ENCODE assay signal across 8 mouse cellular contexts in the genomic region with DNA sequence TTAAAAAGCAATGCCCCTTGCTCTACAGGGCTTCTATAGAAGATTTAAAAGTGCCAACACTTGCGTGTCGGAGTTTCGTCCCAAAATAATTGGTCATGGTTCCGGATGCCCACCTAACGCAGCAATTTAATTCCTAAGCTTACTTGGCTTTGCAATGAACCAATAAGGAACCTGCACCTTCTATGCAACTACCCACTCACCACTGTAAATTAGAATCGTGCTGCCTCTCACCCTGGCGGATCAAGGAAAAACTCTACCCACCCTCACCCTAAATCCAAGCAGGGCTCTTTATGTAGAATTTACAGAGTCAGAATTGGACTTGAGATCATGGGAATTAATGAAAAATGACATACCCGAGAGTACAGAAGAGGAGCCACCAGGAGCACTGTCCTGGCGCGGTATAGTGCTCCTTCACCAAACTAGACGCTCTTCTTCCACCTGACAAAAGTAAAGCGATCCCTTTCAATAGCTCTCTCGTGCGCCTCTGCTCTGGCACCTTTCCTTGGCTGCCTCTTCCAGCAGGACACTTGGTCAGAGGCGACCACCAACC. TPM values are rescaled to one million over a fixed set of nuclear protein-coding genes. Genes with fewer than 3 reads are reported as not detected.
DNase-seq lines count a peak whose midpoint lies in the region; ATAC-seq and TF ChIP-seq lines count a peak whose summit lies in the region.

No protein-coding gene starts in this region.

- DNase-seq in lung, adult 2 months: no peak
- no peak for DNase-seq in lung, postnatal 36 days
- DNase-seq in hindbrain, postnatal 0 days (ENCODE audit: low spot score): no peak
- DNase-seq in layer of hippocampus, adult 8-10 months (ENCODE audit: low spot score in 2 of 2): no peak
- DNase-seq in cerebellum, adult 9-11 months: no peak
- DNase-seq in layer of hippocampus, postnatal 36 days: no peak

- TF ChIP-seq POLR2A in lung, adult 2 months (IDR thresholded peaks at IDR 0.05; ENCODE audit: borderline replicate concordance, extremely low read depth, low read depth, low read length): no peak

- peak overlapping the region; percentile 97 for H3K9ac ChIP-seq in embryonic facial prominence, embryonic 13.5 days
- H3K9ac ChIP-seq in hindbrain, postnatal 0 days (replicated peaks; ENCODE audit: low read length): peak overlapping the region; percentile 94
- H3K9ac ChIP-seq in midbrain, embryonic 16.5 days (ENCODE audit: low read depth, low read length): peak overlapping the region; percentile 92

- WGBS in lung, adult 2 months: 2% methylated on average over 15 of the region's 15 CpGs
- WGBS in embryonic facial prominence, embryonic 13.5 days: 2% methylated on average over 15 of the region's 15 CpGs
- 4% methylated on average over 15 of the region's 15 CpGs for WGBS in hindbrain, postnatal 0 days
- WGBS in midbrain, embryonic 16.5 days: 3% methylated on average over 15 of the region's 15 CpGs

- no peaks in the 10 kb centered on the region for H3K27me3 ChIP-seq in embryonic facial prominence, embryonic 13.5 days
- H3K27me3 ChIP-seq in hindbrain, postnatal 0 days (ENCODE audit: insufficient read depth, low read length): no peaks in the 10 kb centered on the region
- no peaks in the 10 kb centered on the region for H3K27me3 ChIP-seq in midbrain, embryonic 16.5 days (ENCODE audit: control insufficient read depth, insufficient read depth, low read depth, low read length)

- H3K4me3 ChIP-seq in lung, adult 2 months (replicated peaks; ENCODE audit: extremely low read depth, low read depth, low read length): peak overlapping the region; percentile 86
- H3K4me3 ChIP-seq in embryonic facial prominence, embryonic 13.5 days: peak overlapping the region; percentile 80
- H3K4me3 ChIP-seq in hindbrain, postnatal 0 days (ENCODE audit: low read length): peak overlapping the region; percentile 85
- H3K4me3 ChIP-seq in midbrain, embryonic 16.5 days (ENCODE audit: low read depth, low read length): peak overlapping the region; percentile 90

- H3K4me1 ChIP-seq in lung, adult 2 months (ENCODE audit: control insufficient read depth, insufficient read depth, low read length): peaks cover 3% of the 10 kb centered on the region; the same call in 1 of the 2 replicates
- peaks cover 8% of the 10 kb centered on the region; the same call in 1 of the 2 replicates for H3K4me1 ChIP-seq in embryonic facial prominence, embryonic 13.5 days
- H3K4me1 ChIP-seq in hindbrain, postnatal 0 days (ENCODE audit: insufficient read depth, low read length): peaks cover 11% of the 10 kb centered on the region
- peaks cover 21% of the 10 kb centered on the region for H3K4me1 ChIP-seq in midbrain, embryonic 16.5 days (ENCODE audit: control insufficient read depth, insufficient read depth, low read length)

- ATAC-seq in embryonic facial prominence, embryonic 13.5 days (ENCODE audit: insufficient number of reproducible peaks, insufficient read depth, low FRiP score, low TSS enrichment, low read depth): no peak; the same call in 1 of the 2 replicates
- peak; percentile 74 for ATAC-seq in hindbrain, postnatal 0 days
- peak; percentile 85 for ATAC-seq in midbrain, embryonic 16.5 days

- H3K9me3 ChIP-seq in embryonic facial prominence, embryonic 13.5 days: no peaks in the 10 kb centered on the region
- H3K9me3 ChIP-seq in hindbrain, postnatal 0 days (ENCODE audit: low read length): no peaks in the 10 kb centered on the region
- no peaks in the 10 kb centered on the region for H3K9me3 ChIP-seq in midbrain, embryonic 16.5 days (replicated peaks; ENCODE audit: control insufficient read depth, low read length, poor library complexity, severe bottlenecking)

- peak overlapping the region; percentile 91 for H3K27ac ChIP-seq in embryonic facial prominence, embryonic 13.5 days
- H3K27ac ChIP-seq in hindbrain, postnatal 0 days: peak overlapping the region; percentile 94
- peak overlapping the region; percentile 92 for H3K27ac ChIP-seq in midbrain, embryonic 16.5 days (ENCODE audit: low read length)

- no peak for TF ChIP-seq CTCF in lung, adult 2 months (IDR thresholded peaks at IDR 0.05; ENCODE audit: insufficient read depth, low read length)
- no peak for TF ChIP-seq CTCF in hindbrain, postnatal 0 days (IDR thresholded peaks at IDR 0.05; ENCODE audit: low read depth)

- peak overlapping the region; percentile 70 for H3K4me2 ChIP-seq in embryonic facial prominence, embryonic 13.5 days
- H3K4me2 ChIP-seq in hindbrain, postnatal 0 days (ENCODE audit: low read depth, low read length): peak overlapping the region; percentile 86
- peak overlapping the region; percentile 82 for H3K4me2 ChIP-seq in midbrain, embryonic 16.5 days (ENCODE audit: low read length)

- H3K36me3 ChIP-seq in embryonic facial prominence, embryonic 13.5 days: peaks cover 38% of the 10 kb centered on the region
- H3K36me3 ChIP-seq in hindbrain, postnatal 0 days (ENCODE audit: insufficient read depth, low read length): 0 out of 2 replicates have a peak, but pooled peaks cover 4% of the 10 kb centered on the region
- H3K36me3 ChIP-seq in midbrain, embryonic 16.5 days (ENCODE audit: control insufficient read depth, insufficient read depth, low read length): peaks cover 2% of the 10 kb centered on the region; the same call in 1 of the 2 replicates

RNA-seq across cellular contexts. Expression of gene Ecd, which starts 0.4 kb away (rescaled TPM):
- polyA plus RNA-seq in lung, adult 2 months (2012; rRNA removed): 10.8 and 14.4 TPM in 2 replicates
- polyA plus RNA-seq in embryonic facial prominence, embryonic 13.5 days (2015; fragmentation: Nextera tagmentation; extraction: Ambion mirVana): 56.3 and 57.5 TPM in 2 replicates
- total RNA-seq in hindbrain, postnatal 0 days (2014; rRNA removed): 29.8 and 38.6 TPM in 2 replicates
- polyA plus RNA-seq in hindbrain, postnatal 0 days (2015; fragmentation: Nextera tagmentation; extraction: Ambion mirVana): 37.3 and 38.4 TPM in 2 replicates
- 47.9 and 49.1 TPM in 2 replicates for polyA plus RNA-seq in midbrain, embryonic 16.5 days (2015; fragmentation: Nextera tagmentation; extraction: Ambion mirVana)
- 10 to 100 TPM; 30.2 to 35.7 (median 32.7) TPM for total RNA-seq in layer of hippocampus, adult 8-10 months (2022)
- total RNA-seq in layer of hippocampus, postnatal 36 days (2021): 10 to 100 TPM; 34.9 to 35.5 TPM

RNA-seq across cellular contexts. Expression of gene Fam149b, which starts 0.4 kb away (rescaled TPM):
- polyA plus RNA-seq in lung, adult 2 months (2012; rRNA removed): 21.0 and 24.6 TPM in 2 replicates
- polyA plus RNA-seq in embryonic facial prominence, embryonic 13.5 days (2015; fragmentation: Nextera tagmentation; extraction: Ambion mirVana): 40.8 and 42.0 TPM in 2 replicates
- total RNA-seq in hindbrain, postnatal 0 days (2014; rRNA removed): 42.1 and 44.4 TPM in 2 replicates
- polyA plus RNA-seq in hindbrain, postnatal 0 days (2015; fragmentation: Nextera tagmentation; extraction: Ambion mirVana): 25.9 and 28.8 TPM in 2 replicates
- polyA plus RNA-seq in midbrain, embryonic 16.5 days (2015; fragmentation: Nextera tagmentation; extraction: Ambion mirVana): 40.6 and 45.5 TPM in 2 replicates
- 10 to 100 TPM; 43.4 to 58.3 (median 47.2) TPM for total RNA-seq in layer of hippocampus, adult 8-10 months (2022)
- 10 to 100 TPM; 50.8 to 53.1 TPM for total RNA-seq in layer of hippocampus, postnatal 36 days (2021)

RNA-seq across cellular contexts. Expression of gene Dnajc9, which starts 41.2 kb away (rescaled TPM):
- polyA plus RNA-seq in lung, adult 2 months (2012; rRNA removed): 17.5 and 24.6 TPM in 2 replicates
- polyA plus RNA-seq in embryonic facial prominence, embryonic 13.5 days (2015; fragmentation: Nextera tagmentation; extraction: Ambion mirVana): 239 and 265 TPM in 2 replicates
- total RNA-seq in hindbrain, postnatal 0 days (2014; rRNA removed): 29.2 and 44.2 TPM in 2 replicates
- polyA plus RNA-seq in hindbrain, postnatal 0 days (2015; fragmentation: Nextera tagmentation; extraction: Ambion mirVana): 111 and 114 TPM in 2 replicates
- polyA plus RNA-seq in midbrain, embryonic 16.5 days (2015; fragmentation: Nextera tagmentation; extraction: Ambion mirVana): 123 and 124 TPM in 2 replicates
- 10 to 100 TPM; 26.3 to 30.9 (median 29.7) TPM for total RNA-seq in layer of hippocampus, adult 8-10 months (2022)
- 10 to 100 TPM; 24.8 to 25.0 TPM for total RNA-seq in layer of hippocampus, postnatal 36 days (2021)

RNA-seq across cellular contexts. Expression of gene Mrps16, which starts 45.9 kb away (rescaled TPM):
- polyA plus RNA-seq in lung, adult 2 months (2012; rRNA removed): 29.9 and 32.3 TPM in 2 replicates
- 87.1 and 94.8 TPM in 2 replicates for polyA plus RNA-seq in embryonic facial prominence, embryonic 13.5 days (2015; fragmentation: Nextera tagmentation; extraction: Ambion mirVana)
- total RNA-seq in hindbrain, postnatal 0 days (2014; rRNA removed): 34.7 and 35.4 TPM in 2 replicates
- 68.1 and 72.3 TPM in 2 replicates for polyA plus RNA-seq in hindbrain, postnatal 0 days (2015; fragmentation: Nextera tagmentation; extraction: Ambion mirVana)
- polyA plus RNA-seq in midbrain, embryonic 16.5 days (2015; fragmentation: Nextera tagmentation; extraction: Ambion mirVana): 58.7 and 61.5 TPM in 2 replicates
- total RNA-seq in layer of hippocampus, adult 8-10 months (2022): 10 to 100 TPM; 30.8 to 41.2 (median 35.5) TPM
- total RNA-seq in layer of hippocampus, postnatal 36 days (2021): 10 to 100 TPM; 34.0 to 37.4 TPM

RNA-seq across cellular contexts. Expression of gene Nudt13, which starts 53.0 kb away (rescaled TPM):
- polyA plus RNA-seq in lung, adult 2 months (2012; rRNA removed): 15.1 and 20.8 TPM in 2 replicates
- 21.4 and 21.5 TPM in 2 replicates for polyA plus RNA-seq in embryonic facial prominence, embryonic 13.5 days (2015; fragmentation: Nextera tagmentation; extraction: Ambion mirVana)
- 10.3 and 13.4 TPM in 2 replicates for total RNA-seq in hindbrain, postnatal 0 days (2014; rRNA removed)
- 11.2 and 12.0 TPM in 2 replicates for polyA plus RNA-seq in hindbrain, postnatal 0 days (2015; fragmentation: Nextera tagmentation; extraction: Ambion mirVana)
- polyA plus RNA-seq in midbrain, embryonic 16.5 days (2015; fragmentation: Nextera tagmentation; extraction: Ambion mirVana): 13.9 and 16.3 TPM in 2 replicates
- total RNA-seq in layer of hippocampus, adult 8-10 months (2022): 10 to 100 TPM; 22.9 to 32.4 (median 28.4) TPM
- total RNA-seq in layer of hippocampus, postnatal 36 days (2021): 10 to 100 TPM; 21.7 to 22.9 TPM
